Mouse (Mus musculus) liver, adult 2 months (tissue): ENCODE results near the gene Gm49391.
"Not testable (repeated sequence)": the region's sequence is repeated elsewhere in the genome, so short reads cannot be mapped to it uniquely, and the experiment has no call there.

Experiments
- CTCF ChIP-seq: fragments of 200-500 bp; IDR thresholded peaks from 2 replicates; pipeline ENCODE4 v1.5.1; 2011; ENCODE audit warnings: low read depth, low read length, control low read depth
- POLR2A ChIP-seq: fragments of 200-500 bp; IDR thresholded peaks from 2 replicates; pipeline ENCODE4 v1.6.1; 2011; ENCODE audit warnings: low read length, control low read depth; ENCODE audit not compliant: insufficient read depth; ENCODE audit errors: extremely low read depth

DNA sequence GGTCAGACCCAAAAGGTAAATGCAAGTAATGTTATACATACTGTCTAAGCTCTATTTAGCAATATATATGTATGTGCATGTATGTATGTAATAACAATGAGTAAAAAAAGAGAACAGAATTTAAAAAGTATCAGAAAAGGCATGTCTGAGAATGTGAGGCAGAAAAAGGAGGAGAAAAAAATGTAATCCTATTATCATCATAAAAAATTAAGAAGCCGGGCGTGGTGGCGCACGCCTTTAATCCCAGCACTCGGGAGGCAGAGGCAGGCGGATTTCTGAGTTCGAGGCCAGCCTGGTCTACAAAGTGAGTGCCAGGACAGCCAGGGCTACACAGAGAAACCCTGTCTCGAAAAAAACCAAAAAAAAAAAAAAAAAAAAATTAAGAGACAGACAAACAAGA lies 39.6 kb downstream of the Gm49391 start, which contains the start of gene Gm49392:
- TF ChIP-seq CTCF, POLR2A: not testable (repeated sequence)
